Mouse (Mus musculus): ENCODE results near the gene Washc3.

Gene Washc3

DNA sequence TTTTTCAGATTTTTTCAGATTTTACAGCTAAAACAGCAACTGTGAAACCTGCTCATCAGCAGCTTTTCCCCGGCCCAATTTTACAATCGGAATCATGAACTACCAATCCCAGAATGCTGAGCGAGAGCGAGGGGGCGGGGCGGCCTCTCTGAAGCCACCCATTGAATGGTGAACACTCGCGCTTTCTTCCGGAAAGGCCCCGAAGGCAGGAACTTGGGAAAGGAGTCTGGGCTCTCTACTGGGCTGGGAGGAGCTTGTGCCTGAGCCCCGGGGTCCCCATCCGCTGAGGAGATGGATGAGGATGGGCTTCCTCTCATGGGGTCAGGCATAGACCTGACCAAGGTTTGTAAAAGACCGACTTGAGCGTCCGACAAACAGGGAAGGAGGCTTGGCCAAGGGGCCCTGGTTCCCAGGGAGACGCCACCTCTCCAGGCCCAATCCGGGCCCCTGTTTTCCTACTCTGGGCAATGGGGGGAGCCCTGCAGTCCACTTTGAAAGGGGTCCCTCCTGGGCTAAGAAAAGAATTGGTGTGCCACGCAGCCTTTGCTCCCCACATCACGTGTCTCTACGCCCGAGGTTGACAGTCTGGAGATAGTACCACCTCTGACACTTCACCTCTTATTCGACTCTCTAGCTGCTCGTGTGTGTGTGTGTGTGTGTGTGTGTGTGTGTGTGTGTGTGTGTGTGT is at the start of gene Washc3:
Gene Washc3, plus strand, starts transcription at position 143 of the 688 bp plus-strand sequence.
- DNase-seq (ENCODE audit: low spot score): peak; percentile 69

DNA sequence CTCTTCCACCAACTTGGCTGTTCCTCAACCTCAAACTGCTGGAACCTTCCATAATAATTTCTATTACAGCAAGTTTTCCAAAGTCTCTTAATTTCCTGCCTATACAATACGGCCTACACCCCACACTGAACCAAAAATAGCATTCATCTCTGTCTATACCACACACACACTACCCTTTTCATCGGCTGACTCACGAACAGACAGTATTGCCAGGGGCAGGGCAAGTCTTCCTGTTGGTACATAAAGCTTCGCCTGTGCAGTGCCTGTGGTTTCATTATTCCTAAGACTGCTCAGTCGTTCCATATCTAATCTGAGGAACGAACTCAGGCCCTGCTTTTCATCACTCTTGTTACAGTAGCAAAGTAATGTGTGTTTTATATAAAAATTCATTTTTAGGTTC is 49.2 kb upstream of the Washc3 start:
- no peak for DNase-seq (ENCODE audit: low spot score)

DNA sequence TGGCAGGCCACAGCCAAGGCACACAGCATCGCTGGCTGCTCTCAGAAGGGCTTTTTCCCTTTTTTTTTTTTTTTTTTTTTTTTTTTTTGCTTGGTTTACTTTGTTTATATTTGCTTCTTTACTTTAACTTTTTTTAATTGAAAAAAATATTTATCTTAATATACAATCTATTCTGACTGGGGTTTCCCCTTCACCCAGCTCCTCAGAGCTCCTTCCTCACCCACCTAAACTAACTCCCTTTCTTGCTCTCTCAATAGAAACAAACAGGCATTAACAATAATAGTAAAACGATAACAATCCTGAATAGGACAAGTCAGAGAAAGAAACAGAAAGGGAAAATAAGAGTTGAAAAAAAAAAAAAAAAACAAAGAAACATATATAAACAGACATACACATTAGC is 38.8 kb upstream of the Washc3 start:
- DNase-seq (ENCODE audit: low spot score): no peak

DNA sequence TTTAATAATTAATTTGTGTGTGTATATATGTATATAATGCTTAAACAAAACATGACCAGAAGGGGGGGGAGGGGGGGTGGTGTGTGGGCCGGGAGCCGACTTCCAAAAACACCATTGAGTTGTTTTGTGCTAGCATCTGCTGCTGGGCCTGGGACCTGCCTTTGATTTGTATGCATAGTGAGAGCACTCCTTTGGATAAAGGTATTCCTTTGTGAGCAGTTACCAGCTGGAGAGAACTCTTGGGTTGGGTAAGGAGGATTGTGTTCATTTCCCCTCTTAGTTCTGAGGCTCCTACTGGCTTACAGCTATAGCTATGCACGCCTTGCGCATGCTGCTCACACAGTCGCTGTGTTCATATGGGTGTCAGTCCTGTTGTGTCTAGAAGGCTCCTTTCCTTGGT is 38.2 kb upstream of the Washc3 start:
- no peak for DNase-seq (ENCODE audit: low spot score)

DNA sequence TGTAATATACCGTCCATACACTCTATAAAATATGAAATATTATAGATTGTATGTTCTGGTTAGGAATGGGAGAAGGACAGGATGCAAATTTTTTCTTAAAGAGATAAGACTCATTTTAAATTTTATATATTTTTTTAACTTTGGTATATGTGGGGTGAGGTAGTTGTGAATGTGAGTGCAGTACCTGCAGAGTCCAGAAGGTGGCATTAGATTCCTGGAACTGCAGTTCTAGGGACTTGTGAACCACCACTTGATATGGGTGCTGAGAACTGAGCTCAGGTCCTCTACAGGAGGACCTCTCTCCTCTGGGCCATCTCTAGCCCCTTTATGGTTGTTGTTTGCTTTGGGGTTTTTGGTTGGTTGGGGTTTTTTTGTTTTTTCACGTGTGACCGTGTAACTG is 34.7 kb upstream of the Washc3 start:
- DNase-seq (ENCODE audit: low spot score): no peak

DNA sequence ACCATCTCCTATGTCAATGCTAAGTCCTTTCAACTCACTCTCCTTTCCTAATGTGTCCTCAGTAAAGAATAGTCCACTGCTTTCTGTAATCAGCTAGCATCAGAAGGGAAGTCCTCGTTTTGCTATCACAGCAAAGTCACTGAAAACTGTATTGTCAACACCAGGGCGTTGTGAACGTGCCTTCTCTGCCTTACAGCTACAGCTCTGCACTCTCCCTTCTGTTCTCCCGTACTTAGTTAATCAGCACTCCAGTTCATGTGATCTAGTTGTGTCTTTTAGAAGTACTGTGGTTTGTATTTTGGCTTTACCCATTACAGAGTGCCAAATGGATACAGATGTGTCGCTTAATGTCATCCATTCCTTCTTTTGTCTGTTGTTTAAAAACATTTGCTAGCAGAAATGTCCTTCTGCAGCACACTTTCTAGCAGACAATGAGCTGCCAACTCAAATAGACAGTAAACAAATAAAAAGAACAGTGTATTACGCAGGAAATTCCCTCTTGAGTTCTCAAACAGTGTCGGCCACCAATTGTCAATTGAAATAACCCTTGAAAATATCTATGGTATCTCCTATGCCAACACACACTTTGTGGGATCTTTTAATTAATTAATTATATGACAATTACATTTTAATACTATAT is 33.3 kb upstream of the Washc3 start:
- no peak for DNase-seq (ENCODE audit: low spot score)

DNA sequence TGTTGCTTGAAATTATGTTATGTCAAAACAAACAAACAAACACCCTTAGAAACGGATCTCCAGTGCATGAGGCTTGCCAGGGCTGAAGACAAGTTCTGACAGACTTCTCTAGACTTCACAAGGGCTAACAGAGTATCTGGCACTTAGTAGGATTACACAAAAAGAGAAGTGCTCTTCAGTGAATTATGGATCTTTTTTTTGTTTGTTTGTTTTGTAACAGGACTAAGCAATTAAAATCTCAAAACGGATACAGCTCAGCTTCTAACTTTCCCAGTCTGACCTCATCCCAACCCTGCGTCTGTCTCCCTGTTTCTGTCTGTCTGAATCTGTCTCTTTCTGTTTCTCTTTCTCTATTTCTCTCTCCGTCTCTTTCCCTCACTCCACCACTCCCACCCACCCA is 352 bp upstream of the Washc3 start:
- DNase-seq (ENCODE audit: low spot score): no peak

DNA sequence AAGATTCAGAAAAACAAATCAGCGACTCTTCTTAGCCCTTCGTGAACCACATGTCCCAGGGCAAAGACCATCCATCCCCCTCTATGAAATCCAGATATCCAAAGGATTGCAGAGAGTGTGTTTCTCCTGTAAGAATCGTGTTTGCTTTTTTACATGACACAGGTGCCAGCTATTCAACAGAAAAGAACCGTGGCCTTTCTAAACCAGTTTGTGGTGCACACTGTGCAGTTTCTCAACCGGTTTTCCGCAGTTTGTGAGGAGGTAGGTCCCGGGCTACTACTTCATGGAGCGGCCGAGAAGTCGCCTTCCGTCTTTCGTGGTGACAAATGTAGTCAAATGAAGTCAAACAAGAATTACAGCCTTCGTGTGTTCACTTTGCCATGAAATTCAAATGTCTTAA is 757 bp downstream of the Washc3 start:
- no peak for DNase-seq (ENCODE audit: low spot score)

DNA sequence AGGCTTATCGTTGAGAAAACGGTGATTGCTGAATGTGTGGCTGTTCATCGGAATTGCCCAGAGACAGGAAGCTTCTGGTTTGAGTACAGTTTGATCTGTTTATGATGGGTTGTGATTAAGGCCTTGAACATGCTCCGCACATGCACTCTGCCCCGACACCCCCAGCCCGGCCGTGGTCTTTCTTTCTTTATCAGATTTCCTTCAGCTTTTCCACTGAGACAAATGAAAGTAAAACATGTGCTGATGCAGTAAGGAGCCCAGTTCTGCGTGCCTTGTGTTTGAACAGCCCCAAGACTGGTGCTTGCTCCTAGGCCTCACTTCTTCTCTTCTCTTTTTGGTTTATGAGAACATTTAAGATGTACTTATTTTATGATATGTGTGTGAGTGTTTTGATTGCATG is 1.7 kb downstream of the Washc3 start:
- no peak for DNase-seq (ENCODE audit: low spot score)

DNA sequence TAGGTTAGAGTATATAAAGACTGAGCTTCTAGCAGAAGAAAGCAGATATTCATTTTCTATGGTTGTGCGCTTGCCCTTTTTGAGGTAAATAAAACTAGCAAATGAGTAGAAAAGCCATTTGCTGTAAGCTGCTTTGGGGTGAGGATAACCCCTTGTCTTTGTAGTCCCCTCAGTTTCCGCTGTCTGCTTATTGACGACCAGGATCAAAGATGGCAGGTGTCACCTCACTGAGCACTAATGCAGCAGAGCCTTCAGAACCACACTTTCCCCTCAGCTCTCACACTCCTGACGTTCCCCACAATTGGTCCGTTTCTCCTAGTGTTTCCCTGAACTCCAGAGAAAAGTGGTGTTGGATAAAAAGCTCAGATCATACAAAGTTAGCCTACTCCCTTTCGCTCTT is 2.3 kb downstream of the Washc3 start:
- DNase-seq (ENCODE audit: low spot score): no peak

DNA sequence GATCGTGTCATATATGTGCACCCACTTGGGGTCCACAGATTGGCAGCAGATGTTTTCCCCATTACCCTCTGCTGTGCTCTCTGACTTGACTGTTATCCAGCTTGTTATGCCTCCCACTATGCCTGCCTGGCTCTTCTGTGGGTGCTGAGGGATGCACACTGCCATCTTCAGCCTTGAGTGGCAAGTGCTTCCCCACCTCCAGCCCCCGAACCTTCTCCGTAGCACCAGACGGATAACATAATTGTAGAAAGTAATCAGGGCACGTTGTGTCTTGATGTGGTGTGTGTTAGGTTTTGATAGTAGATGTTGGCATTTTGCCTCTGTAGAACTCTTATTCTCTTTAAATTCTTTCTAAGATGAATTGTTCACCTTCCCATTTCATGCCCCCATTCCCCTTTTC is 11.8 kb downstream of the Washc3 start:
- no peak for DNase-seq (ENCODE audit: low spot score)

DNA sequence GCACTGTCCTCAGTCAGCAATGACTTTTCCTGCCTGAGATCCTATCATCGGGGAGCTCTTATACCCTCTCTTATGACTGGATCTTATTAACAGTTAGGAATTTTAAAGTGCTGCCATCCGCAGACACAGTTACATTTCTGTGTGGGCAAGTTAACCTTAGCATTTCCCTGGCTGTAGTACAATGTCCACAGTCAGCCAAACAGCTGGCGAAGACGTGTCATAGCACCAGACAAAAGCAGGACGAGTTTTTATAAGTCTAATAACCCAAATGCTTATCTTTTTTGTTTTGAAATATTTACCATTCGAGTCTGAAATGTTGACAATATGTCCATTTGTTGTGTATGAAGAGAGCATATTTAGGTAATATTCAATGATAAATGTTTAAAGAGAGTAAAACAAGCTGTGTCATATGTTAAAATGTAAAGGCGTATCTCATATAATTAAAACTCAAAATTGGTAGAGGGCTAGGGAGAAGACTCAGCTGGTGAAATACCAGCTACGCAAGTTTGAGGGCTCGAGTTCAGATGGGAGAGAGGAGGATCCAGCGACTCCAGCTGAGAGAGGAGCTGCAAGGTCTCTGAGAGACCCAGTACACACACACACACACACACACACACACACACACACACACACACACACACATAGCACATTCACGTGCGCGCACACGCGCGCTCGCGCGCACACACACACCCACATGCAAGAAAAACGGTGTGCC is 14.1 kb downstream of the Washc3 start:
- DNase-seq (ENCODE audit: low spot score): no peak

DNA sequence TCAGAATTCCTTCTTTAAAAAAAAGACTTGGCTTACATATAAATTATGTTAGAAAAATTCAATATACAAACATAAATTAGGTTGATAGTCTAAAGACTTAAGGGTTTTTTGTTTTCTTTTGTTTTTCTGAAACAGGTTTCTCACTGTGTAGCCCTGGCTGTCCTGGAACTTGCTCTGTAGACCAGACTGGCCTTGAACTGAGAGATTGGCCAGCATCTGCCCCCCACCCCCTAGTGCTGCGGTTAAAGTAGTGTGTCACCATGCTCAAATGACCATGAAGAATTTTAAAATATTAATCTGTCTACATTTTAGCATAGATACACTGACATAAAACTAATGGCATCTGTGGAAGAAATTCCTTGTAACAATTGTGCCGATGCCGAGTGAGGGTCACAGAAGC is 17.3 kb downstream of the Washc3 start:
- no peak for DNase-seq (ENCODE audit: low spot score)

DNA sequence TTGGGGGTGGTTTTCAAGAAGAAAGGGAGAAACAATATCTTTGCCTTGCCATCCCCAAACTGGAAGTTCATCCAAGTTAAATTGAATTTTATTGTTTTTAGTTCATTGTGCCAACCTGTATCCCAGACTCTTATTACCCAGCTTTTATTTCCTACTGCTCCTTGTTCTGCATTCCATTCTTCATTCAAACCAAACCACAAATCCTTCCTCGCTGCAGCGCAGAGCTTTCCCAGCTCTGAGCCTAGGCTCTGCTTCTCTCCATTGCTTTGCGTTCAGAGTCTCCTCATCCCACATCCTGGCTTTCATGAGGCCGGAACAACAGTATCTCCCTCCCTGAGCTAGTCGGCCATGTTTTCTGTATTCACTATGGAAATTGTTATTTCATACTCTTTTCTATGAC is 20.8 kb downstream of the Washc3 start:
- DNase-seq (ENCODE audit: low spot score): no peak

DNA sequence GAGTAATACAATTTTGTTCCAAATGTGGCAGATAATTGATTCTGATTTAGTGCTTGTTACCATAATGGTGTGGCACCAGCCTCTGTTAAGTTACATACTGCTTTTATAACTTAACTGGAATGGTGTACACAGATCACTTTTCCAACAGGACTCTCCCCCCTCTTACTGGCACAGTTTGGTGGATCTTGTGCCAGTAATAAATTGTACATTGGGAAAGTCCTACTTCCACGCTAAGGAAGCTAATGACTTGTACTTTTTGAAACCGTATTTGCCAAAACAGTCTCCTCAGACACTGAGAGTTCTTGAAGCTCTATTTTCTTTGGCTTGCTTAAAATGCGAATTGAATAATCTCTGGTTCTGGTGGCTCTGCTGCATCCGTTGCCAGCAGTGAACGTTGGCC is 24.5 kb downstream of the Washc3 start:
- no peak for DNase-seq (ENCODE audit: low spot score)

DNA sequence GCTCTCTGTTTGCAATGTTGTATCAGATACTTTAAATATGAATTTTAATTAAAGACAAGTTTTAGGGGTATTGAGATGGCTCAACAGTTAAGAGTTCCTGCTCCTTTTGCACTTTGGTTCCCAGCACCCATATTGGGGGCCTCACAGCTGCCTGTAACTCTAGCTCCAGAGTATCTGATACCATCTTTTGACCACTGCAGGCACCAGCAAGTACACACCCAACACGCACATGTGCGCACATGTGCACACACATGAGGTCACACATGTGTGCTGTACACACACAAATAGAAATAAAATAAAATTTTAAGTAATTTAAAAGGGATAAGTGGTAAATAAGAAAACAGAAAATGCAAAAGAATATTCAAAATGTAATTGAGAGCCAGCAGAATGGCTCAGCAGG is 27.1 kb downstream of the Washc3 start:
- DNase-seq (ENCODE audit: low spot score): no peak

DNA sequence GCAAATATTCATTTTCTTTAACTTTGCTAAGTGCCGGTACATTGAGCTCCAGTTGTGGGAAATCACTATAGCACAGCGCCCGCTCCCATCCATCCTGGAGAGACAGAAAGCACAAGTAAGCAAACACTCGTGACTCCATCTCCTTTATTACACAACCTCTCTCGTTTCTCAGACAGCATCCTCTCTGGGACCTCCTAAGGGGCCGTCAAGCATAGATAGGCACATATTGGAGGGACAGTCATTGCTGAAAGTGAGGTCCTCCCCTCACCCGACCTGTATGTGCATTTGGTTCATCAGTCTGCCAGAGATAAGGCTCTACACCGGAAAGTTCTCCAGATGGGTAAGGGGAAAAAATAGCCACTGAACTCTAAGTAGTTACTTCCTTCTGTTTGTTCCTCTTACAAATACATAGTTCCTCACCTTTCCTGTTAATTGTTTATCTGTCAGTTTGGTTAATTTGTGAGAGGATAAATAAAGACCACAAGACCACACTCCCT is 27.7 kb downstream of the Washc3 start:
- no peak for DNase-seq (ENCODE audit: low spot score)

DNA sequence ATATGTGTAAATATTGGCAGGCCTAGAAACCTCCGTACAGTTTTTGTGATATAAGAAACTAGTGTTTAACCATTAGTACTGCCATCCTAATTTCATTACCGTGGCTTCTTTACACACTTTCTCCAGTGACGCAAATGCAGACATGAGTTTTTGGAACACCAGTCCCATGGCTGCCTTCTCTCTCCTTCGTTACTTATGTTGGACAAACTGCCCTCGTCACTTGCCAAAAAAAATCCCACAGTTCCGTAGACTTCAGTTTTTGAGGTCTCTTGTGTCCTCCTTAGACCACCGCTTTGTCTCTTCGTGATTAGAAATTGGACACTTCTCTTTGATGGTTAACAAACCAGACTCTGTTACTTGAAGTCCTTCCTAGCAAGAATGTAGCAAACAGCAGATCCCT is 30.8 kb downstream of the Washc3 start:
- DNase-seq (ENCODE audit: low spot score): no peak

DNA sequence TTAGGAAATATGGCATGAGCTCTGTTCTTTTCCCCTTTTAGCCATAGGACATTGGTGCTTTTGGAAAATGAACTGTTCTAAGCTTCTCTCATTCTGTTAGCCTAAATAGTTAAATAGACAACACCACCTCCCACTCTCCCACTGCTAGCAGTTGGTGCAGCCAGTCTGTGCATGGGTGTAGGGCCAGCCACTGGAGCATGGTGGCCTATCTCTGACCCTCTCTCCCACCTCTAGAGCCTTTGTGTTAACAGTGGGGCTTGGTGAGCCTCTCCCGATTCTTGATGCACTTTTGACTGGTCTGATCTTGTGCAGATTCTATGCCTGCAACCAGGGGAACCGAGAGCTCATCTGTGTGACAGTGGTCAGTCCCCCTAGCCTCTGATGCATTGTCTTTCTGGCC is 31.9 kb downstream of the Washc3 start:
- DNase-seq (ENCODE audit: low spot score): no peak

DNA sequence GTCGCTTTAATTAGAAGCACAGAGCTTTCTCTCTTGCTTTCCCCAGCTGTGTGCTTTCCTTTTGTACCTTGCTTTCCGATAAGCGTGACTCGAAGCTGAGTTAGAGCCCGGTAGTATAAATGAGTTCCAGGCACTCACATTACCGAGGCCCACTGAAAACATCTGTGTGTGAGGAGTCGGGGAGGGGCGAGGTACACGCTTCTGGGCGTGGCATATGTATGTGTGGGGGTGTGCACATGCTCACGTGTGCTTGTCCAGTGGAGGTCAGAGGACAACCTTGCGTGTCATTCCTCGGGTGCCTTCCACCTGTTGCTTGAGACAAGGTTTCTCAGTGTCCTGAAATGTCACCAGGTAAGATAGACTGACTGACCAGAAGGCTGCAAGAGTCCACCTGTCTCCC is 43.8 kb downstream of the Washc3 start:
- DNase-seq (ENCODE audit: low spot score): no peak

DNA sequence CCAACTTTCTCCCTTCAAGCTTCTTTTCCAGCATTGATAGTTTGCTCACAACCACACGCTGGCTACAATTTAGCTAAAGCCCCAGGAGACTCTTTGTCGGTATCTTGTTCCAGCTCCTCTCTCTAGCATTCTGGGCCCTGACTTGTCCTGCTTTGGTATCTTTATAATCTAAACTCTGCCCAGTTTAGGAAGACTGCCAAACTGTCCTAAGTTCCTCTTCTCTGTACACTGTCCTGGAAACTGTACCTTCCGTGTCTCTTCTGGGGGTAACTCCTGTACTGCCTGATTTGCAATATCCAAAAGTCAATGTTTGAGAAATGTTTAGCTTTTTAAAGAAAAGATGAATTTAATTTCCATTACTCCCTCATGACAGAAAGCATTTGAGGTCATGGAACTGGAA is 49.4 kb downstream of the Washc3 start:
- DNase-seq (ENCODE audit: low spot score): no peak

DNA sequence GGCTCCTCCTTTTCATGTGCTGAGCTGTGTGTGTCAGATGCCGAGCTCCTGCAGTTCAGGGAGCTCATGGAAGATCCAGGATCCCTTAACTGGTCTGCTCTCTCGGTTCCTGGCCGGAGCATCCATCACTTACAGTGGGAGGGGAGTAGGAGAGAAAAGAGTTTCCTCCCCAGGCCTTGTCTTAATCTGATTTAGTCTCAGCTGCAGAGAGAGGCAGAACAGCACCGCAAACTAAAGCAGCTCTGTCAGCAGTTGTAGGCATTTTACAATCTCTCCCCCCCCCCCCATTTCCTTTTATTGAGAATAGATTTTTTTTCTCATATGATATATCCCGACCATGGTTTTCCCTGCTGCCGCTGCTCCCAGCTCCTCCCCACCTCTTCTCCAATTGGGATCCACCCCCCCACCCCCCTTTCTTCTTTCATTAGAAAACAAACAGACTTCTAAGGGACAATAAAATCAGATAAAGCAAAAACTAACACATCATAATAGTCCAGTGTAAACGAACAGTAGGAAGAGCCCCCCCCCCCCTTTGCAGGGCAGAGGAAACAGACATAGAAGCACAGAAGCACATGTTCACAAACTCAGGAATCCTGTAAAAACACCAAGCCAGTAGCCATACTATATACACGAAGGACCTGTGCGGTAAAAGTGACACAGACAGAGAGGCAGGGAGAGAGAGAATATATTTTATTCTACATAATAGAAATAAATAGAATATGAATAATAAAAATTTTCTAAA is 51.4 kb downstream of the Washc3 start:
- DNase-seq (ENCODE audit: low spot score): no peak

DNA sequence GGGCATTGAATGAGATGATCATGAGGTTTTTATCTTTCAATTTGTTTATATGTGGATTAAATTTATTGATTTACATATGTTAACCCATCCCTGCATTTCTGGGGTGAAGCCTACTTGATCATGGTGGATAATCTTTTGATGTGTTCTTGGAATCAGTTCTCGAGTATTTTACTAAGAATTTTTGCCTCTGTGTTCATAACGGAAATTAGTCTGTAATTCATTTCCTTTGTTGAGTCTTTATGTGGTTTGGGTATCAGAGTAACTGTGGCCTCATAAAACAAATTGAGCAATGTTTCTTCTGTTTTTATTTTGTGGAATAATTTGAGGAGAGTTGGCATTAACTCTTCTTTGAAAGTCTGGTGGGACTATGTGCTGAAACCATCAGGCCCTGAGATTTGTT is 54.7 kb downstream of the Washc3 start:
- DNase-seq (ENCODE audit: low spot score): no peak

All from urinary bladder, postnatal 10 days (tissue).